Mouse (Mus musculus): Measurements from ENCODE around the gene Ptk7.

Gene Ptk7

GRCm38 (mm10) chr17:46646322-46646662 lies 17.0 kb upstream of the Ptk7 start:
- in situ Hi-C loops (cut with MboI; ENCODE audit: low pct_unique_long_range_greater_than_20kb in 1 of 2, low sequenced_read_pairs in 2 of 2, unreplicated experiment in 1 of 2), result no loop called here

GRCm38 (mm10) chr17:46645561-46646321 lies 16.4 kb upstream of the Ptk7 start, which contains the start of the genes Klc4 and Mrpl2:
TSS of gene Klc4 (minus strand) at chr17:46646022.
TSS of gene Mrpl2 (plus strand) at chr17:46646229.
- in situ Hi-C loops (cut with MboI; ENCODE audit: low pct_unique_long_range_greater_than_20kb in 1 of 2, low sequenced_read_pairs in 2 of 2, unreplicated experiment in 1 of 2), result no loop called here

GRCm38 (mm10) chr17:46644916-46645475 lies 15.7 kb upstream of the Ptk7 start:
- in situ Hi-C loops (cut with MboI; ENCODE audit: low pct_unique_long_range_greater_than_20kb in 1 of 2, low sequenced_read_pairs in 2 of 2, unreplicated experiment in 1 of 2), result no loop called here

- in situ Hi-C loops (cut with MboI; ENCODE audit: low pct_unique_long_range_greater_than_20kb in 1 of 2, low sequenced_read_pairs in 2 of 2, unreplicated experiment in 1 of 2), result no loop called here
Measured at GRCm38 (mm10) chr17:46644152-46644805, 15.0 kb upstream of the Ptk7 start.

GRCm38 (mm10) chr17:46642060-46642459 lies 12.8 kb upstream of the Ptk7 start:
- in situ Hi-C loops (cut with MboI; ENCODE audit: low pct_unique_long_range_greater_than_20kb in 1 of 2, low sequenced_read_pairs in 2 of 2, unreplicated experiment in 1 of 2), result no loop called here

- in situ Hi-C loops (cut with MboI; ENCODE audit: low pct_unique_long_range_greater_than_20kb in 1 of 2, low sequenced_read_pairs in 2 of 2, unreplicated experiment in 1 of 2), result no loop called here
Measured at GRCm38 (mm10) chr17:46639929-46640328, 10.6 kb upstream of the Ptk7 start.

- in situ Hi-C loops (cut with MboI; ENCODE audit: low pct_unique_long_range_greater_than_20kb in 1 of 2, low sequenced_read_pairs in 2 of 2, unreplicated experiment in 1 of 2), result no loop called here
Measured at GRCm38 (mm10) chr17:46636831-46637523, 7.7 kb upstream of the Ptk7 start.

GRCm38 (mm10) chr17:46629685-46630441 lies 559 bp upstream of the Ptk7 start:
- in situ Hi-C loops (cut with MboI; ENCODE audit: low pct_unique_long_range_greater_than_20kb in 1 of 2, low sequenced_read_pairs in 2 of 2, unreplicated experiment in 1 of 2), result no loop called here

- in situ Hi-C loops (cut with MboI; ENCODE audit: low pct_unique_long_range_greater_than_20kb in 1 of 2, low sequenced_read_pairs in 2 of 2, unreplicated experiment in 1 of 2), result no loop called here
Measured at GRCm38 (mm10) chr17:46628471-46628790, 873 bp downstream of the Ptk7 start.

- in situ Hi-C loops (cut with MboI; ENCODE audit: low pct_unique_long_range_greater_than_20kb in 1 of 2, low sequenced_read_pairs in 2 of 2, unreplicated experiment in 1 of 2), result no loop called here
Measured at GRCm38 (mm10) chr17:46627409-46627808, 1.9 kb downstream of the Ptk7 start.

- in situ Hi-C loops (cut with MboI; ENCODE audit: low pct_unique_long_range_greater_than_20kb in 1 of 2, low sequenced_read_pairs in 2 of 2, unreplicated experiment in 1 of 2), result no loop called here
Measured at GRCm38 (mm10) chr17:46624598-46624997, 4.7 kb downstream of the Ptk7 start.

- in situ Hi-C loops (cut with MboI; ENCODE audit: low pct_unique_long_range_greater_than_20kb in 1 of 2, low sequenced_read_pairs in 2 of 2, unreplicated experiment in 1 of 2), result no loop called here
Measured at GRCm38 (mm10) chr17:46623819-46624557, 5.3 kb downstream of the Ptk7 start.

GRCm38 (mm10) chr17:46622269-46622668 lies 7.0 kb downstream of the Ptk7 start:
- in situ Hi-C loops (cut with MboI; ENCODE audit: low pct_unique_long_range_greater_than_20kb in 1 of 2, low sequenced_read_pairs in 2 of 2, unreplicated experiment in 1 of 2), result no loop called here

GRCm38 (mm10) chr17:46621324-46621723 lies 8.0 kb downstream of the Ptk7 start:
- in situ Hi-C loops (cut with MboI; ENCODE audit: low pct_unique_long_range_greater_than_20kb in 1 of 2, low sequenced_read_pairs in 2 of 2, unreplicated experiment in 1 of 2), result no loop called here

GRCm38 (mm10) chr17:46619683-46620357 lies 9.5 kb downstream of the Ptk7 start:
- in situ Hi-C loops (cut with MboI; ENCODE audit: low pct_unique_long_range_greater_than_20kb in 1 of 2, low sequenced_read_pairs in 2 of 2, unreplicated experiment in 1 of 2), result no loop called here

- in situ Hi-C loops (cut with MboI; ENCODE audit: low pct_unique_long_range_greater_than_20kb in 1 of 2, low sequenced_read_pairs in 2 of 2, unreplicated experiment in 1 of 2), result no loop called here
Measured at GRCm38 (mm10) chr17:46618769-46619682, 10.3 kb downstream of the Ptk7 start.

- in situ Hi-C loops (cut with MboI; ENCODE audit: low pct_unique_long_range_greater_than_20kb in 1 of 2, low sequenced_read_pairs in 2 of 2, unreplicated experiment in 1 of 2), result no loop called here
Measured at GRCm38 (mm10) chr17:46618394-46618768, 10.9 kb downstream of the Ptk7 start.
